Mouse (Mus musculus): ENCODE results near the gene Asic2. TPM values are rescaled to one million over a fixed set of nuclear protein-coding genes. Genes with fewer than 3 reads are reported as not detected.

The Asic2 gene
- polyA plus RNA-seq (2015; fragmentation: Nextera tagmentation; extraction: Ambion mirVana) = 0.65 and 0.68 TPM in 2 replicates

GRCm38 (mm10) chr11:81968401-81968881, at the start of gene Asic2:
Gene Asic2 (minus strand): TSS chr11:81968457.
- no peak for ATAC-seq (ENCODE audit: low FRiP score, low read depth)
- 1% methylated on average over 29 of the region's 29 CpGs for WGBS
- Histone ChIP-seq H3K27me3 (peaks cover 66% of the 10 kb centered on the region), H3K9me3 (no peaks in the 10 kb centered on the region), H3K4me1 (peaks cover 5% of the 10 kb centered on the region), H3K27ac (no peak within 1 kb of the TSS), H3K4me2 (replicated peaks) (peak within 1 kb of the TSS; percentile 53), H3K36me3 (no peaks in the 10 kb centered on the region), H3K4me3 (peak within 1 kb of the TSS; percentile 27), H3K9ac (no peak within 1 kb of the TSS)

- no peak overlapping the region for H3K9ac ChIP-seq
- no peaks in the 10 kb centered on the region for H3K4me1 ChIP-seq
- no peak overlapping the region for H3K4me3 ChIP-seq
- no peaks in the 10 kb centered on the region for H3K36me3 ChIP-seq
- H3K9me3 ChIP-seq = no peaks in the 10 kb centered on the region
- 73% methylated on average over 3 of the region's 3 CpGs for WGBS
- no peak overlapping the region for H3K4me2 ChIP-seq (replicated peaks)
- no peaks in the 10 kb centered on the region for H3K27me3 ChIP-seq
- no peak for ATAC-seq (ENCODE audit: low FRiP score, low read depth)
- no peak overlapping the region for H3K27ac ChIP-seq
Observed at GRCm38 (mm10) chr11:82016181-82016780, 48.0 kb upstream of the Asic2 start.

- H3K4me3 ChIP-seq = no peak overlapping the region
- no peaks in the 10 kb centered on the region for H3K4me1 ChIP-seq
- no peak for ATAC-seq (ENCODE audit: low FRiP score, low read depth)
- no peak overlapping the region for H3K9ac ChIP-seq
- no peaks in the 10 kb centered on the region for H3K27me3 ChIP-seq
- WGBS = 62% methylated on average over 2 of the region's 2 CpGs
- H3K9me3 ChIP-seq = no peaks in the 10 kb centered on the region
- H3K27ac ChIP-seq = no peak overlapping the region
- H3K36me3 ChIP-seq = no peaks in the 10 kb centered on the region
- no peak overlapping the region for H3K4me2 ChIP-seq (replicated peaks)
Observed at GRCm38 (mm10) chr11:82015066-82015465, 46.8 kb upstream of the Asic2 start.

- no peaks in the 10 kb centered on the region for H3K4me1 ChIP-seq
- H3K36me3 ChIP-seq = no peaks in the 10 kb centered on the region
- H3K9me3 ChIP-seq = no peaks in the 10 kb centered on the region
- no peaks in the 10 kb centered on the region for H3K27me3 ChIP-seq
- no peak overlapping the region for H3K27ac ChIP-seq
- WGBS = 37% methylated on average over 1 of the region's 1 CpGs
- no peak overlapping the region for H3K4me3 ChIP-seq
- ATAC-seq (ENCODE audit: low FRiP score, low read depth) = no peak
- no peak overlapping the region for H3K4me2 ChIP-seq (replicated peaks)
- H3K9ac ChIP-seq = no peak overlapping the region
Observed at GRCm38 (mm10) chr11:82013756-82014155, 45.5 kb upstream of the Asic2 start.

- no peak for ATAC-seq (ENCODE audit: low FRiP score, low read depth)
- WGBS = 50% methylated on average over 8 of the region's 8 CpGs
Observed at GRCm38 (mm10) chr11:82011411-82012193, 43.3 kb upstream of the Asic2 start.

GRCm38 (mm10) chr11:82010115-82010514, 41.9 kb upstream of the Asic2 start:
- Histone ChIP-seq H3K27me3 (no peaks in the 10 kb centered on the region), H3K4me1 (peaks cover 14% of the 10 kb centered on the region; the same call in 1 of the 2 replicates), H3K9me3 (no peaks in the 10 kb centered on the region), H3K36me3 (no peaks in the 10 kb centered on the region), H3K9ac (no peak overlapping the region), H3K27ac (no peak overlapping the region), H3K4me2 (replicated peaks) (no peak overlapping the region), H3K4me3 (no peak overlapping the region)
- WGBS = 88% methylated on average over 3 of the region's 3 CpGs
- ATAC-seq (ENCODE audit: low FRiP score, low read depth) = no peak

More at GRCm38 (mm10) chr11:82011411-82012193, 43.3 kb upstream of the Asic2 start:
- Histone ChIP-seq H3K9me3 (no peaks in the 10 kb centered on the region), H3K36me3 (no peaks in the 10 kb centered on the region), H3K27me3 (no peaks in the 10 kb centered on the region), H3K4me1 (peaks cover 14% of the 10 kb centered on the region; the same call in 1 of the 2 replicates), H3K9ac (no peak overlapping the region), H3K4me2 (replicated peaks) (no peak overlapping the region), H3K27ac (no peak overlapping the region), H3K4me3 (no peak overlapping the region)

GRCm38 (mm10) chr11:82006796-82007423, 38.7 kb upstream of the Asic2 start:
- H3K4me1 ChIP-seq = peaks cover 14% of the 10 kb centered on the region; the same call in 1 of the 2 replicates
- no peak overlapping the region for H3K4me3 ChIP-seq
- H3K27me3 ChIP-seq = no peaks in the 10 kb centered on the region
- no peak overlapping the region for H3K9ac ChIP-seq
- H3K27ac ChIP-seq = no peak overlapping the region
- no peak; the same call in 1 of the 2 replicates for ATAC-seq (ENCODE audit: low FRiP score, low read depth)
- no peak overlapping the region; the same call in 1 of the 2 replicates for H3K4me2 ChIP-seq (replicated peaks)
- no peaks in the 10 kb centered on the region for H3K9me3 ChIP-seq
- 37% methylated on average over 12 of the region's 12 CpGs for WGBS
- no peaks in the 10 kb centered on the region for H3K36me3 ChIP-seq

- no peak overlapping the region for H3K4me2 ChIP-seq (replicated peaks)
- no peaks in the 10 kb centered on the region for H3K9me3 ChIP-seq
- peaks cover 24% of the 10 kb centered on the region; the same call in 1 of the 2 replicates for H3K4me1 ChIP-seq
- 65% methylated on average over 2 of the region's 2 CpGs for WGBS
- ATAC-seq (ENCODE audit: low FRiP score, low read depth) = no peak
- H3K27ac ChIP-seq = no peak overlapping the region
- H3K4me3 ChIP-seq = no peak overlapping the region
- H3K27me3 ChIP-seq = no peaks in the 10 kb centered on the region
- no peaks in the 10 kb centered on the region for H3K36me3 ChIP-seq
- H3K9ac ChIP-seq = no peak overlapping the region
Observed at GRCm38 (mm10) chr11:82004810-82005209, 36.6 kb upstream of the Asic2 start.

GRCm38 (mm10) chr11:82000581-82000980, 32.3 kb upstream of the Asic2 start:
- ATAC-seq (ENCODE audit: low FRiP score, low read depth) = no peak
- no peaks in the 10 kb centered on the region for H3K36me3 ChIP-seq
- H3K4me1 ChIP-seq = peaks cover 11% of the 10 kb centered on the region; the same call in 1 of the 2 replicates
- H3K4me2 ChIP-seq (replicated peaks) = no peak overlapping the region
- H3K9me3 ChIP-seq = no peaks in the 10 kb centered on the region
- no peak overlapping the region for H3K9ac ChIP-seq
- peaks cover 5% of the 10 kb centered on the region; the same call in 1 of the 2 replicates for H3K27me3 ChIP-seq
- no peak overlapping the region for H3K4me3 ChIP-seq
- H3K27ac ChIP-seq = no peak overlapping the region
- WGBS = 12% methylated on average over 5 of the region's 5 CpGs

GRCm38 (mm10) chr11:81999469-81999868, 31.2 kb upstream of the Asic2 start:
- H3K36me3 ChIP-seq = no peaks in the 10 kb centered on the region
- no peak overlapping the region for H3K27ac ChIP-seq
- no peak overlapping the region for H3K9ac ChIP-seq
- 80% methylated on average over 4 of the region's 4 CpGs for WGBS
- H3K4me1 ChIP-seq = peaks cover 11% of the 10 kb centered on the region; the same call in 1 of the 2 replicates
- no peak for ATAC-seq (ENCODE audit: low FRiP score, low read depth)
- no peak overlapping the region for H3K4me3 ChIP-seq
- peaks cover 5% of the 10 kb centered on the region; the same call in 1 of the 2 replicates for H3K27me3 ChIP-seq
- H3K9me3 ChIP-seq = no peaks in the 10 kb centered on the region
- no peak overlapping the region for H3K4me2 ChIP-seq (replicated peaks)

GRCm38 (mm10) chr11:81998646-81999045, 30.4 kb upstream of the Asic2 start:
- Histone ChIP-seq H3K9me3 (no peaks in the 10 kb centered on the region; the same call in 1 of the 2 replicates), H3K9ac (no peak overlapping the region), H3K4me2 (replicated peaks) (no peak overlapping the region), H3K27me3 (peaks cover 5% of the 10 kb centered on the region; the same call in 1 of the 2 replicates), H3K36me3 (no peaks in the 10 kb centered on the region), H3K27ac (no peak overlapping the region), H3K4me1 (peaks cover 11% of the 10 kb centered on the region; the same call in 1 of the 2 replicates), H3K4me3 (no peak overlapping the region)
- no peak for ATAC-seq (ENCODE audit: low FRiP score, low read depth)
- 89% methylated on average over 3 of the region's 3 CpGs for WGBS

- H3K4me1 ChIP-seq = peaks cover 11% of the 10 kb centered on the region; the same call in 1 of the 2 replicates
- WGBS = 88% methylated on average over 5 of the region's 5 CpGs
- H3K4me3 ChIP-seq = no peak overlapping the region
- no peak overlapping the region for H3K4me2 ChIP-seq (replicated peaks)
- H3K27ac ChIP-seq = no peak overlapping the region
- H3K9ac ChIP-seq = no peak overlapping the region
- H3K27me3 ChIP-seq = peaks cover 5% of the 10 kb centered on the region; the same call in 1 of the 2 replicates
- ATAC-seq (ENCODE audit: low FRiP score, low read depth) = no peak
- H3K36me3 ChIP-seq = no peaks in the 10 kb centered on the region
- no peaks in the 10 kb centered on the region; the same call in 1 of the 2 replicates for H3K9me3 ChIP-seq
Observed at GRCm38 (mm10) chr11:81997085-81997484, 28.8 kb upstream of the Asic2 start.
